Mouse (Mus musculus) ovary, adult 18-20 months (tissue): ENCODE results near the gene Pik3c2g.

ENCODE experiments used
- DNase-seq: peaks from one replicate; pipeline ENCODE4 v3.0.0; 2022; ENCODE audit warnings: low spot score, mixed read lengths

The Pik3c2g gene

GRCm38 (mm10) chr6:139841272-139841671, 254.3 kb downstream of the Pik3c2g start:
- DNase-seq, result no peak

GRCm38 (mm10) chr6:139842626-139843025, 255.6 kb downstream of the Pik3c2g start:
- no peak for DNase-seq

GRCm38 (mm10) chr6:139843531-139843930, 256.5 kb downstream of the Pik3c2g start:
- DNase-seq, result no peak

GRCm38 (mm10) chr6:139846889-139847544, 260.0 kb downstream of the Pik3c2g start:
- DNase-seq, result no peak

- DNase-seq, result no peak
These were observed 262.9 kb downstream of the Pik3c2g start for GRCm38 (mm10) chr6:139849931-139850330.

GRCm38 (mm10) chr6:139851705-139852603, 264.9 kb downstream of the Pik3c2g start:
- no peak for DNase-seq

GRCm38 (mm10) chr6:139852836-139853235, 265.8 kb downstream of the Pik3c2g start:
- no peak for DNase-seq

GRCm38 (mm10) chr6:139860141-139860540, 273.1 kb downstream of the Pik3c2g start:
- no peak for DNase-seq

- DNase-seq, result no peak
These were observed 274.5 kb downstream of the Pik3c2g start for GRCm38 (mm10) chr6:139861534-139861933.

- DNase-seq, result no peak
These were observed 278.1 kb downstream of the Pik3c2g start for GRCm38 (mm10) chr6:139865059-139865673.

- DNase-seq, result peak; percentile 13
These were observed 287.6 kb downstream of the Pik3c2g start for GRCm38 (mm10) chr6:139874418-139875176.

- DNase-seq, result no peak
These were observed 289.7 kb downstream of the Pik3c2g start for GRCm38 (mm10) chr6:139876691-139877090.

GRCm38 (mm10) chr6:139877476-139878361, 290.7 kb downstream of the Pik3c2g start:
- DNase-seq, result no peak

- DNase-seq, result no peak
These were observed 291.3 kb downstream of the Pik3c2g start for GRCm38 (mm10) chr6:139878362-139878696.

- no peak for DNase-seq
These were observed 295.1 kb downstream of the Pik3c2g start for GRCm38 (mm10) chr6:139882076-139882475.

GRCm38 (mm10) chr6:139887175-139887574, 300.2 kb downstream of the Pik3c2g start:
- DNase-seq, result no peak

GRCm38 (mm10) chr6:139895637-139896036, 308.6 kb downstream of the Pik3c2g start:
- no peak for DNase-seq

- no peak for DNase-seq
These were observed 312.7 kb downstream of the Pik3c2g start for GRCm38 (mm10) chr6:139899630-139900151.

- no peak for DNase-seq
These were observed 314.8 kb downstream of the Pik3c2g start for GRCm38 (mm10) chr6:139901801-139902200.

- DNase-seq, result no peak
These were observed 320.1 kb downstream of the Pik3c2g start for GRCm38 (mm10) chr6:139907138-139907537.
